Mouse (Mus musculus) stomach, embryonic 14.5 days (tissue): Measurements from ENCODE around the gene Tbp. TPM values are rescaled to one million over a fixed set of nuclear protein-coding genes. Genes with fewer than 3 reads are reported as not detected.
A peak's percentile ranks its signal among the peaks of the same experiment; 100 is the strongest.

Experiments
- ATAC-seq: fragments of 200-750 bp; cut with Nextera tagmentation; 2 replicates; pipeline ENCODE4 v1.8.0; 2017; ENCODE audit warnings: low read depth, moderate TSS enrichment; ENCODE audit not compliant: insufficient number of reproducible peaks, insufficient read depth, low FRiP score
- H3K27ac ChIP-seq: fragments of 300-500 bp; sonication (generic); 2 replicates; pipeline ENCODE4 v1.5.1; 2014; ENCODE audit warnings: mild to moderate bottlenecking, low read length, moderate library complexity, mixed read lengths
- H3K27me3 ChIP-seq: fragments of 300-500 bp; sonication (generic); 2 replicates; pipeline ENCODE4 v1.6.1; 2014; ENCODE audit warnings: low read length, control low read depth, mixed read lengths; ENCODE audit not compliant: control insufficient read depth, insufficient read depth
- H3K36me3 ChIP-seq: fragments of 300-500 bp; sonication (generic); 2 replicates; pipeline ENCODE4 v1.6.1; 2014; ENCODE audit warnings: mild to moderate bottlenecking, control low read depth, low read length, moderate library complexity, mixed read lengths; ENCODE audit not compliant: control insufficient read depth, insufficient read depth
- H3K4me1 ChIP-seq: fragments of 300-500 bp; sonication (generic); 2 replicates; pipeline ENCODE4 v1.6.1; 2014; ENCODE audit warnings: low read length, control low read depth, mixed read lengths; ENCODE audit not compliant: control insufficient read depth, insufficient read depth
- H3K4me2 ChIP-seq: fragments of 300-500 bp; sonication (generic); replicated peaks from 2 replicates; pipeline ENCODE4 v1.6.1; 2014; ENCODE audit warnings: low read depth, low read length, control low read depth
- H3K4me3 ChIP-seq: fragments of 300-500 bp; sonication (generic); 2 replicates; pipeline ENCODE4 v1.5.1; 2014; ENCODE audit warnings: low read depth, low read length, control low read depth
- H3K9ac ChIP-seq: fragments of 300-500 bp; sonication (generic); replicated peaks from 2 replicates; pipeline ENCODE4 v1.6.1; 2014; ENCODE audit warnings: low read depth, mild to moderate bottlenecking, control low read depth, low read length, moderate library complexity, mixed read lengths
- H3K9me3 ChIP-seq: fragments of 300-500 bp; sonication (generic); 2 replicates; pipeline ENCODE4 v1.6.1; 2016; ENCODE audit warnings: low read depth, low read length, control low read depth; ENCODE audit not compliant: control insufficient read depth
- WGBS: fragments of 180-500 bp; shearing (Covaris S2); extraction: QIAGEN DNeasy Blood & Tissue Kit; methylation state at CpG from one replicate; pipeline ENCODE4 v1.1.7; 2014; 5-methylcytosine and 5-hydroxymethylcytosine counted together
- polyA plus RNA-seq: library from polyadenylated mRNA; unstranded; fragments of >200 nt; fragmentation: Nextera tagmentation; extraction: Ambion mirVana; gene quantifications from 2 replicates; pipeline ENCODE4 v1.2.1, GENCODE M21; 2014

Tbp gene
- polyA plus RNA-seq, 1 experiment from 2014 or later = 60.8 TPM

DNA sequence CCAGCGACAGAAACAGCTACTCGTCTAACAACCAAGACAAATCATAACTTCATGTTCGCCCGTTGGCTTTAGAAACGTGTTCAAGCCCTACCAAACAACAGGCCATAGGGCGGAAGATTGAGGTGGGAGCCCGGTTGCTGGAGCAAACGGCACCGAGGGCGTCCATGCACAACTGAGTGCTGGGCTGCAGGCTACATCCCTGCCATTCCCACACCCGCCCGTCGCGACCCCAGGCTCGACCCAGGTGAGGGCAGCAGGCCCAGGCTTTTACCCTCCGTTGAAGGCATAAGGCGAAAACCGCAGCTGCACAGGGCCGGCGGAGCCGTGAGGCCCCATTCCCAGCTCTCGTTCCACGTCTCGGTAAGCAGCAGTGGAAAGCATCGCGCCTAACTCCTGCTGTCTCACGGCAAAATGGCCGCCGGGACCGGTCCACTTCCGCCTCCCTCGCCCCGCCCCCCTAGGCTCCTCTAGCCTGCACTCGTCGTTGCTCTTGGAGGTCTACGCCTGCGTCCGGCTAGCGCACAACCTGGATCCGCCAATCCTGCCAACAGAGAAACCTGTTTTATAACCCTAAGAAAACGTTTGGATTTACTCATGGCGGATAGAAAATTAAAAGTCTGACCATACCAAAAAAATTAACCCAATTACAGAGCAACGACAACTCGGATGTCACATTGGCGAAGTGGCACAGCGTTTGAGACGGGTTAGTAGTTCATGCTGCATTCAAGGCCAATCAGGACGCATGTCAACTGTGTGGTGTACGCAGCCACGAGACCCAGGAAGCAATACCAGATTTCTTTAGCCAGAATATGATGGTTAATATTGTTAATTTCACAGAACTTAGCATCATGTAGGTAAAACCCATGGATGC, 1.6 kb upstream of the Tbp start:
- under 1% methylated on average over 50 of the region's 50 CpGs for WGBS

GRCm38 (mm10) chr17:15498753-15499113, 955 bp upstream of the Tbp start:
- Histone ChIP-seq H3K4me2 (peak overlapping the region; percentile 54), H3K9ac (no peak overlapping the region), H3K4me3 (peak overlapping the region; percentile 87), H3K9me3 (no peaks in the 10 kb centered on the region), H3K4me1 (peaks cover 19% of the 10 kb centered on the region; the same call in 1 of the 2 replicates), H3K36me3 (peaks cover 18% of the 10 kb centered on the region), H3K27ac (peak overlapping the region; percentile 12; the same call in 1 of the 2 replicates), H3K27me3 (no peaks in the 10 kb centered on the region)
- no peak for ATAC-seq
- WGBS = 45% methylated on average over 7 of the region's 7 CpGs

More for the DNA sequence above, 1.6 kb upstream of the Tbp start:
- Histone ChIP-seq H3K4me2 (peak overlapping the region; percentile 82), H3K4me1 (peaks cover 19% of the 10 kb centered on the region; the same call in 1 of the 2 replicates), H3K4me3 (peak overlapping the region; percentile 87), H3K9ac (peak overlapping the region; percentile 70), H3K27ac (peak overlapping the region; percentile 91), H3K9me3 (no peaks in the 10 kb centered on the region), H3K27me3 (no peaks in the 10 kb centered on the region), H3K36me3 (peaks cover 21% of the 10 kb centered on the region)
- ATAC-seq = peak; percentile 97

GRCm38 (mm10) chr17:15510694-15511093, 11.0 kb downstream of the Tbp start:
- no peak overlapping the region for H3K9ac ChIP-seq
- no peak for ATAC-seq
- H3K27me3 ChIP-seq = no peaks in the 10 kb centered on the region
- no peak overlapping the region for H3K4me2 ChIP-seq
- H3K9me3 ChIP-seq = no peaks in the 10 kb centered on the region
- WGBS = 86% methylated on average over 2 of the region's 2 CpGs
- peaks cover 69% of the 10 kb centered on the region for H3K36me3 ChIP-seq
- no peak overlapping the region for H3K4me3 ChIP-seq
- H3K4me1 ChIP-seq = no peaks in the 10 kb centered on the region
- no peak overlapping the region for H3K27ac ChIP-seq

- H3K4me2 ChIP-seq = no peak overlapping the region
- 75% methylated on average over 5 of the region's 5 CpGs for WGBS
- H3K36me3 ChIP-seq = peaks cover 71% of the 10 kb centered on the region
Measured at GRCm38 (mm10) chr17:15517776-15518175, 18.1 kb downstream of the Tbp start.

DNA sequence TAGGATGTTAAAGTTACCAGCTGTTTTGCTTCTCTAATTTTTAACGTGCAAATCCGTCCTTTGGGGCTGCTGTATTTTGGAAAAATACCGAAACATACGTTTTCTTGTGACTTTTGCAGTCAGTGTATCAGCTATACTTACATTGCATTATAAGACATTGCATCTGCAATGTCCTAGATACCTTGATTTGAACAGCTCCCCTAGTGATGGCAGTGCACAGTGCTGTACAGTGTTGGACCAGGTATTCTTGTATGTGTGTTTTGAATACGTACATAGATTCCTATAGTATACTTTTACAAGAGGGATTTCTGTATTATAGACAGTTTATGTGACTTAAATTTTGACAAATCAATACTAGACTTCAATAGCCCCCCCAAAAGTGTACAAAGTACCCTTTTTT, 18.5 kb downstream of the Tbp start:
- no peak for ATAC-seq

More at GRCm38 (mm10) chr17:15517776-15518175, 18.1 kb downstream of the Tbp start:
- Histone ChIP-seq H3K9me3 (no peaks in the 10 kb centered on the region), H3K27me3 (no peaks in the 10 kb centered on the region), H3K27ac (no peak overlapping the region), H3K4me3 (no peak overlapping the region), H3K9ac (no peak overlapping the region), H3K4me1 (no peaks in the 10 kb centered on the region)
- no peak for ATAC-seq

GRCm38 (mm10) chr17:15518766-15519165, 19.1 kb downstream of the Tbp start:
- Histone ChIP-seq H3K27ac (no peak overlapping the region), H3K36me3 (peaks cover 77% of the 10 kb centered on the region), H3K4me1 (no peaks in the 10 kb centered on the region), H3K9me3 (no peaks in the 10 kb centered on the region), H3K4me2 (no peak overlapping the region), H3K9ac (no peak overlapping the region), H3K4me3 (no peak overlapping the region), H3K27me3 (no peaks in the 10 kb centered on the region)
- 96% methylated on average over 1 of the region's 1 CpGs for WGBS
- no peak for ATAC-seq

More for the DNA sequence above, 18.5 kb downstream of the Tbp start:
- H3K4me3 ChIP-seq = no peak overlapping the region
- no peaks in the 10 kb centered on the region for H3K9me3 ChIP-seq
- H3K27me3 ChIP-seq = no peaks in the 10 kb centered on the region
- H3K9ac ChIP-seq = no peak overlapping the region
- H3K4me2 ChIP-seq = no peak overlapping the region
- no peaks in the 10 kb centered on the region for H3K4me1 ChIP-seq
- H3K36me3 ChIP-seq = peaks cover 75% of the 10 kb centered on the region
- WGBS = 92% methylated on average over 5 of the region's 5 CpGs
- H3K27ac ChIP-seq = no peak overlapping the region

GRCm38 (mm10) chr17:15526304-15526703, 26.6 kb downstream of the Tbp start:
- Histone ChIP-seq H3K27me3 (no peaks in the 10 kb centered on the region), H3K9me3 (no peaks in the 10 kb centered on the region), H3K4me2 (peak overlapping the region; percentile 74), H3K4me3 (peak overlapping the region; percentile 74), H3K27ac (no peak overlapping the region), H3K36me3 (peaks cover 22% of the 10 kb centered on the region), H3K4me1 (peaks cover 6% of the 10 kb centered on the region; the same call in 1 of the 2 replicates), H3K9ac (peak overlapping the region; percentile 62)
- WGBS = 11% methylated on average over 10 of the region's 10 CpGs
- ATAC-seq = no peak

DNA sequence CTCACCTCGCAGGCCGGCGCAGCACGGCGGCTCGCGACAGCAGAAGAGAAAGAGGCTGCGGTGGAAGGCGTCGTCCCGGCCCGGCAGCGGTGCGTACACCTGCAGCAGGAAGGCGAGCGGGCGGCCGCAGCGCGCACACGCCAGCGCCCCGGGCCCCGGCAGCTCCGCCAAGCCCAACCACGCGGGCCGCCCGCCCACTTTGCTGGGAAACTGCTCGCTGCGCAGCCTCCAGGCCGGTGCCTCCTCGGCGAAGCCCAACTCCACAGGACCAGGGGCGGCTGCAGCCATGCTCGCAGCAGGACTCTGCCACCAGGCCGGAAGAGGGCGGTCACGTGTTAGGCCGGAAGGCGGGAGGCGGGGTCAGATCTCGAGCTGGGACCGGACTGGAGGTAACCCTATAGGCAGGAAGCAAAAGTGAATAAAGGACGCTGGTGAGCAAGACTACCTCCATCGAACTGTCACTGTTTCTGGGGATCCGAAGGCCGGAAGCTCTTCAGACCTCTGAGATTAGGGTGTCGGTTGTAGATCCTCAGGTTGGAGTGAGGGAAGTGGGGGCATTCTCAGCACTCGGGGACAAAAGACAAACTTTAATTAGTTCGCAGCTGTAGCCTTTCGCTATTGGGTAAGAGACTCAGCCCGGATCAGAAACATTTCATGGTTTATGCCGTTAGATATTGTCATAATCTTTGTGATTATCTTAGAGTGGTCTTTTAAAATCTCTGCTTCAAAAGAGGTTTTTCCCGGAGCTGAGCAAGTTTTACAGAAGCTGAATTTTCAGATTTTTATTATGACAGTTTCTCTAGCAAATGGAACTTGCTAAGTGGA, 27.5 kb downstream of the Tbp start, which contains the start of gene Pdcd2:
Gene Pdcd2, minus strand, starts transcription at position 316 of the 825 bp plus-strand sequence.
- H3K9ac ChIP-seq = peak within 1 kb of the TSS; percentile 62
- WGBS = under 1% methylated on average over 52 of the region's 55 CpGs
- H3K4me1 ChIP-seq = peaks cover 6% of the 10 kb centered on the region; the same call in 1 of the 2 replicates
- no peaks in the 10 kb centered on the region for H3K27me3 ChIP-seq
- no peaks in the 10 kb centered on the region for H3K9me3 ChIP-seq
- H3K4me3 ChIP-seq = peak within 1 kb of the TSS; percentile 74
- peak within 1 kb of the TSS; percentile 74 for H3K4me2 ChIP-seq
- H3K27ac ChIP-seq = peak within 1 kb of the TSS; percentile 80
- peaks cover 13% of the 10 kb centered on the region for H3K36me3 ChIP-seq
- peak; percentile 100 for ATAC-seq
